Mouse (Mus musculus) CD4-positive, CD25-positive, alpha-beta regulatory T cell, adult 4 months (primary cell): ENCODE data around the gene Fam81b. TPM values are rescaled to one million over a fixed set of nuclear protein-coding genes. Genes with fewer than 3 reads are reported as not detected.
"Not testable (repeated sequence)": the region's sequence is repeated elsewhere in the genome, so short reads cannot be mapped to it uniquely, and the experiment has no call there.

Experiments
- ATAC-seq: one replicate; pipeline ENCODE4 v1.8.0; 2017
- polyA plus RNA-seq, 2 experiments: library from polyadenylated mRNA; unstranded; fragments of 100-300 nt; shearing (Covaris generic); gene quantifications; one replicate each; pipeline ENCODE4 v1.2.1; 2017

Gene Fam81b
- polyA plus RNA-seq: not detected

DNA sequence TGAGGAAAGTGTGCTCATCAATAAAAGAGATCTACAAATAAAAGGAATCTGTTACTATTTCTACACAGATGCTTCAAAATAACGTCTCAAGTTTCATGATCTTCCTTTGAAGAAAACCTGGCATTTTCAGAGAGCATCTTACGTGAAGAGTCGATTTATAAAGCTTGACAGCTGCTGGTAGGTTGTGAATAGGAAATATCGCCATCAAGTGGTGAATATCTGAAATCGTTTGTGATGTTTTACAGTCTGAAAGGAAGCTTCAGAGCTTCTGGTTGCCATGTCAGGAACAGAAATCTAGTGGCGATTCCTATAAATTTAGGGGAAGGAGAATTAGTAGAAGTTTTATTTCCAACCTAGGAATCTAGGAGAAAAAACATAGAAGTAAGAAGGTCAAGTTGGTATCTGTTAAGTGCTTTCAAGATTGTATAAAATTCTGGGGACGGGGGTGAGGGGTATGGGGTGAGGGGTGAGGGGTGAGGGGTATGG is at the start of gene Fam81b:
Fam81b (minus strand) TSS at position 436 of the 486 bp plus-strand sequence.
- no peak for ATAC-seq

DNA sequence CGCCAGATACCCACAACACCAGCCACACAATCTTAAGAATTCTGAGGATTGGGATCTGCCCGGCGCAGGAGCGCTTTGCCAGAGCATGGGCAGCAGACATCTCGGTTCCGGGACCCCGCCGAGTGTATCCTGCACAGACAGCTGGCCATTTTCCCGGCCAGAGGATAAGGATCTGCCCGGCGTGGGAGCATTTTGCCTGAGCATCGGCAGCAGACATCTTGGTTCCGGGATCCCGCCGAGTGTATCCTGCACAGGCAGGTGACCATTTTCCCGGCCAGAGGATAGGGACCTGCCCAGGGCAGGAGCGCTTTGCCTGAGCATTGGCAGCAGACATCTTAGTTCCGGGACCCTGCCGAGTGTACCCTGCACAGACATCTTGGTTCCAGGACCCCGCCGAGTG is 41.1 kb upstream of the Fam81b start:
- ATAC-seq: not testable (repeated sequence)

- no peak for ATAC-seq
Observed at GRCm38 (mm10) chr13:76318635-76319034, 13.8 kb upstream of the Fam81b start.

- no peak for ATAC-seq
Observed at GRCm38 (mm10) chr13:76311580-76311979, 6.7 kb upstream of the Fam81b start.

- ATAC-seq: no peak
Observed at GRCm38 (mm10) chr13:76308811-76309210, 3.9 kb upstream of the Fam81b start.

GRCm38 (mm10) chr13:76305655-76306365 is 938 bp upstream of the Fam81b start:
- no peak for ATAC-seq

DNA sequence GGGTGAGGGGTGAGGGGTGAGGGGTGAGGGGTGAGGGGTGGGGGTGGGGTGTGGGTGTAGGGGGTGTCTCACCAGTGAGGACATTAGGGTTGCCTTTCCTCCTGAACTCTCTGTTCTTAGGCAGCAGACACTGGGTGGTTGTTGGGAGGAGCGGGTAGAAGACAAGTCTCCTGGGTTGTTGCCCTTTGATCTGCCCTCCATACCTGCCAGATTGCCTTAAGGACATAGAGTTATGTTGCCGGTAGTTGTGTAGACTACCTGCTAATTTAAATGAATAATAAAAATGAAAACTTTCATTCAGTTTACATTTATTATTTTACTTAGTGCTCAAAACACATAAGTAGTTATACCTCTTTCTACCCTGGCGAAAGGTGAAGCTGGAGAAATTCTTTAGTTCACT is 369 bp upstream of the Fam81b start:
- no peak for ATAC-seq

GRCm38 (mm10) chr13:76304201-76304600 is 671 bp downstream of the Fam81b start:
- no peak for ATAC-seq

DNA sequence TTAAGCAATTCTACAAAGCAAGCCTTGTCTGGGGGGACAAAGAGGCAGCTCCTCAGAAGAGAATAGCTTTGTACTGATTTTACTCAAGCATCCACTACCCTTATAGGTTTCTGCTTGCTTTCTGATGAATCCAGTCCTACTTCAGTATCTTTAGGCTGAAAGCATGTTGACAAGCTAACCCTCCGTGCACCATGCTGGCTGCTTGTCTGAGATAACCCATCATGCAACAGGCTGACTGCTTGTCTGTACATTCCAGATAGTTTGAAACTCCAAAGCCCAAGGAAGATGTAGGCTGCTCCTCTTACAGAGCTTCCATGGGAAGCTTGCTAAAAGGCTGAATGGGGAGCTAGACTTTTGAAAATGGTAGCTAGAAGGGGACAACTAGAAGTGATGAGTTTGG is 1.7 kb downstream of the Fam81b start:
- no peak for ATAC-seq

GRCm38 (mm10) chr13:76302056-76302455 is 2.8 kb downstream of the Fam81b start:
- ATAC-seq: no peak

DNA sequence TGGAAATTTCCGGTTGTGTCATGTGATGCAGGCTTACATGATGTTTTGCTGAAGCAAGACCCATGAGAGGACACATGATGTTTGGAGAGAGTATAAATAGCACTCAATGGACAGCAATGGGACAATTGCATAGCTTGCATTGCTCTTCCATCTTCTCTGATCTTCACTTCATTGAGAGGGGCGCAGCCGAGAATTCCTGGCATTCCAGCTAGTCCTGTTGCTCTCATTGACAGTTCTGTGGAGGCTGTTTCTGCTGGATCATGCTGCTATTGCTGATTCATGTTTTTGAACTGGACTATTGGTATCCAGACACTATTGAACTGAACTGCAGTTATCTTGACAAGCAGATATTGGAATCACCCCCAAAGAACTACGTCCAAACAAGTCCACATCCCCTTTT is 12.8 kb downstream of the Fam81b start:
- no peak for ATAC-seq

GRCm38 (mm10) chr13:76284597-76284996 is 20.3 kb downstream of the Fam81b start:
- no peak for ATAC-seq

GRCm38 (mm10) chr13:76264361-76265026 is 40.4 kb downstream of the Fam81b start:
- no peak for ATAC-seq

GRCm38 (mm10) chr13:76258766-76259165 is 46.1 kb downstream of the Fam81b start:
- no peak for ATAC-seq

GRCm38 (mm10) chr13:76256350-76256749 is 48.5 kb downstream of the Fam81b start:
- peak; percentile 60 for ATAC-seq

DNA sequence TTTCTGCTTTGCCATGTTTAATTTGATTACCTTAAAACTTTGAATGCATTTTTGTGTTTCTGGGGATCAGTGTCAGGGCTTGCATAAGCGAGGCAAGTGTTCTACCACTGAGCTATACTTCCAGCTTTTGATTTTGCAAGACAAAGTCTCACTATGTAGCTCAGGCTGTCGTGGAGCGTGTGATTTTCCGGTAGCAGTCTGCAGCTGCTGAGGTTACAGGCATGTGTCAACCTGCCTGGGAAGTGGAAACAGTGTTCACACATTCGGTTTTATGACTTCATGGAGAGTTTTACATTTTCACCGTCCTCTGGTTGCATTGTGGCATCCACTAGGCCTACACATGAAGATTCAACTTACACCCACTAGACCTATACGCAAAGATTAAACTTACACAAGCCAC is 54.8 kb downstream of the Fam81b start:
- no peak for ATAC-seq

DNA sequence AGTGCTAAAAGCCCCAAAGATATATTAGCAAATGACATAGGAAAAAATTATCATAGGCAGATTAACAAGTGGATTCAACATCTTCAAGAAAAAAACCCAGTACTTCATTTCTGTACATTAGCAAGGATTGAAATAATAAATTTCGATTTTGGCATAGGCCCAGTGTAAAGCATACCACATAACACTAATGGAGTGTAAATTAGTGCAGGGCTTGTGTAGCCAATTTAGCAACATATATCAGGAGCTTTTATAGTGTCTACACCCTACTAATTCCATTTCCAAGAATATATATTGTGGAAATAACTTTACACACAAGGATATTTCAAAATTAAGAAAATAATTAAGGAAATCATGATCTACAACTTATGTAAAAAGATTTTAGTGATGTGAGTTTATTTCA is 55.8 kb downstream of the Fam81b start:
- ATAC-seq: no peak

DNA sequence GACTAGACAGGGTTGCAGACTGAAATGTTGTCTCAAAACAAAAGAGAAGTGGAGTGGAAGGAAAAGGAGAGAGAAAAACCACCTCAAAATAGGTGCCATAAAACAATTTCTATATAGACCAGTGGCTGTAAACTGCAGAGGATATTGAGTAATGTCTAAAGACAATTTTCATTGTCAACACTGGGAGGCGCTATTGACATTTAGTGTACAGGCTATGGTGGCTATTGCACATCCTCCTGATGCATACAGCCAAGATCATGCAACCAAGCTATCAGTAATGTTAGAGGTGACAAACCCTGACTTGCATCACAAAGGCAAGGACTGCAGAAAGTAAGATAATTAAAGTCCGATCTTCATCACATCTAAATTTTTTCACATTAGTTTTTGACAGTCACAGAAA is 89.5 kb downstream of the Fam81b start:
- no peak for ATAC-seq

GRCm38 (mm10) chr13:76214928-76215327 is 89.9 kb downstream of the Fam81b start:
- ATAC-seq: no peak

- ATAC-seq: no peak
Observed at GRCm38 (mm10) chr13:76199943-76200342, 104.9 kb downstream of the Fam81b start.

- ATAC-seq: no peak
Observed at GRCm38 (mm10) chr13:76197297-76197848, 107.5 kb downstream of the Fam81b start.

DNA sequence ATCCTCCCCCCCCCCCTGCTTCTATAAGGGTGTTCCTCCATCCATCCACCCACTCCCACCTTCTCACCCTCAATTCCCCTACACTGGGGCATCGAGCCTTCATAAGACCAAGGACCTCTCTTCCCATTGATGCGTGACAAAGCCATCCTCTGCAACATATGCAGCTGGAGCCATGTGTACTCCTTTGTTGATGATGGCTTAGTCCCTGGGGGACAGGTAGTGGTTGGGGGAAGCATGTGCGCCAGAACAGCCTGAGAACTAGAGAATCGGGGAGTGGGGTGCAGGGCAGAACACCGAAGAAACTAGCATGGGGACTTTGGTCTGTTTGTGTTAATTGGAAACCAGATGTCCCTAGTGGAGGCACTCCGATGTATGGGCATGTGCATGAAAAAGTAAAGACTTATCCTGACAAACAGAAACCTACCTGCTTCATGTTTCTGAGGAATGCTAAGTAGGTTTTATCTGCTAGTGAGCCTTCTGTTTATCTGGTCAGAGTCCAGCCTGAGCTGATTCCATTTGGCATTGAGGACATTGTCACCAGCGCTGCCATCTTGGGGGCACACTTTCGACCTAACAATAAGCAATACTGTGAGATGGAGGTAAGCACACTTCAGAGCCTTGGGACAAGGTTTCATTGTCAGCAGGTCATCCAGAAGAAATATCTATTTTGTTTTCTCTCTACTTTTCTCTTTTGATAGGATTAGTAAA is 109.3 kb downstream of the Fam81b start:
- ATAC-seq: no peak

- no peak for ATAC-seq
Observed at GRCm38 (mm10) chr13:76194937-76195336, 109.9 kb downstream of the Fam81b start.
